Mouse (Mus musculus): ENCODE results near the gene Coro2b. TPM values are rescaled to one million over a fixed set of nuclear protein-coding genes. Genes with fewer than 3 reads are reported as not detected.
A peak's percentile ranks its signal among the peaks of the same experiment; 100 is the strongest.

Coro2b gene
- polyA plus RNA-seq, 1 experiment = not detected

DNA sequence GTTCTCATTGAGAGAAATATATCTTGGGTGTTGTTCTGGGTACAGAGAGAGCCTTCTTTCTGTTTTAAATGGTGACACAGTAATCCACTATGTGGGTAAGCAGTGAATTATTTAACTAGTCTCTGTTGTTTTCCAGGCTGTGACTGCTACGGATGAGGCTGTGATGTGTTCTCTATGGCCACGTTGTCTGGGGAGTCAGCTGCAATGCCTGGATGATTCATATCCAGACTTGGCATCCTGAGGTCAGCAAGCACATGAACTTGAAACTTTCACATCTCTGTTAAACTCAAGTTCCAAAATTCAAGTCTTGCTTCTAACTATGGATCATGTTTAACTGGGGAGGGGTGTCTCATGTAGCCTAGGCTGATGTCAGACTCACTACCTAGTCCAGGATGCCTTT lies 142.7 kb downstream of the Coro2b start:
- TF ChIP-seq POLR2A (IDR thresholded peaks at IDR 0.05; ENCODE audit: insufficient read depth, low read depth, low read length) (no peak), CTCF (IDR thresholded peaks at IDR 0.05; ENCODE audit: insufficient read depth, low read depth, low read length) (no peak)
- Histone ChIP-seq H3K4me1 (ENCODE audit: control insufficient read depth, insufficient read depth, low read length) (no peaks in the 10 kb centered on the region), H3K27ac (ENCODE audit: insufficient read depth, low read depth, low read length) (no peak overlapping the region), H3K4me3 (ENCODE audit: insufficient read depth, low read depth, low read length) (no peak overlapping the region)
- 46% methylated on average over 2 of the region's 2 CpGs for WGBS

DNA sequence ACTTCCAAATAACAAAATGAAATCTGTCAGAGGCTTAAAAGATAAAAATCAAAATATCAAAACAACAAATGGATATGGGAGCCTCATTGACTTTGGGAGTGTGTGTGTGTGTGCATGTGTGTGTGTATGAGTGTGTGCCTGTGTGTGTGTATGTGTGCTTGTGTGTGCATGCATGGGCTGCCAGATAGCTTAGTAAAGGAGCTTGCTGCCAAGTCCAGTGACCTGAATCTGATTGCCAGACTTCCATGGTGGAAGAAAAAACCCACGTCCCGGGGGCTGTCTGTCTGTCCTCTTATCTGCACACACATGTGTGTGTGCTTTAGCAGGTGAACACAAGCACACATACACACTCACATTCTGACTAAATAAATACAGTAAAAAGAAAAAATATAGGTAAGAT lies 143.3 kb downstream of the Coro2b start:
- Histone ChIP-seq H3K27ac (ENCODE audit: insufficient read depth, low read depth, low read length) (no peak overlapping the region), H3K4me1 (ENCODE audit: control insufficient read depth, insufficient read depth, low read length) (no peaks in the 10 kb centered on the region), H3K4me3 (ENCODE audit: insufficient read depth, low read depth, low read length) (no peak overlapping the region)
- WGBS = 72% methylated on average over 2 of the region's 2 CpGs
- no peak for TF ChIP-seq POLR2A (IDR thresholded peaks at IDR 0.05; ENCODE audit: insufficient read depth, low read depth, low read length)
- TF ChIP-seq CTCF (IDR thresholded peaks at IDR 0.05; ENCODE audit: insufficient read depth, low read depth, low read length) = no peak

DNA sequence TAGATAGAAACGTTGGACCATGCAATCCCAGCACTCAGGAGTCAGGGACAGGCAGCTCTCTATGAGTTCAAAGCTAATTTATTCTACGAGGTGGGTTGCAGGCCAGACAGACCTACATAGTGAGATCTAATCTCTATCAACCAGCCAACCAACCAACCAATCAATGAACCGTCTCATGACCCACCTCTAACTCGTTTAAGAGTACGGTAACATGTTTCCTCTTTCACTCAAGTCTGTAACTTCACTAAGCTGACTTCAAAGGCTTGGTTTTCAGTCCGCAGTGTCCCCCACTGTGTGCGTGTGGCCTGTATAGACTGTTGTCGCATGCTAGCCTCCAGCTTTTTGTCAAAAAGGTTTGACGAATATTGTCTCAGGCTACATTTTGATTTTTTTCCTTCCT lies 147.1 kb downstream of the Coro2b start:
- 76% methylated on average over 9 of the region's 9 CpGs for WGBS
- no peak overlapping the region for H3K4me3 ChIP-seq (ENCODE audit: insufficient read depth, low read depth, low read length)
- no peak for TF ChIP-seq CTCF (IDR thresholded peaks at IDR 0.05; ENCODE audit: insufficient read depth, low read depth, low read length)
- no peak for TF ChIP-seq POLR2A (IDR thresholded peaks at IDR 0.05; ENCODE audit: insufficient read depth, low read depth, low read length)
- H3K27ac ChIP-seq (ENCODE audit: insufficient read depth, low read depth, low read length) = no peak overlapping the region
- H3K4me1 ChIP-seq (ENCODE audit: control insufficient read depth, insufficient read depth, low read length) = no peaks in the 10 kb centered on the region

DNA sequence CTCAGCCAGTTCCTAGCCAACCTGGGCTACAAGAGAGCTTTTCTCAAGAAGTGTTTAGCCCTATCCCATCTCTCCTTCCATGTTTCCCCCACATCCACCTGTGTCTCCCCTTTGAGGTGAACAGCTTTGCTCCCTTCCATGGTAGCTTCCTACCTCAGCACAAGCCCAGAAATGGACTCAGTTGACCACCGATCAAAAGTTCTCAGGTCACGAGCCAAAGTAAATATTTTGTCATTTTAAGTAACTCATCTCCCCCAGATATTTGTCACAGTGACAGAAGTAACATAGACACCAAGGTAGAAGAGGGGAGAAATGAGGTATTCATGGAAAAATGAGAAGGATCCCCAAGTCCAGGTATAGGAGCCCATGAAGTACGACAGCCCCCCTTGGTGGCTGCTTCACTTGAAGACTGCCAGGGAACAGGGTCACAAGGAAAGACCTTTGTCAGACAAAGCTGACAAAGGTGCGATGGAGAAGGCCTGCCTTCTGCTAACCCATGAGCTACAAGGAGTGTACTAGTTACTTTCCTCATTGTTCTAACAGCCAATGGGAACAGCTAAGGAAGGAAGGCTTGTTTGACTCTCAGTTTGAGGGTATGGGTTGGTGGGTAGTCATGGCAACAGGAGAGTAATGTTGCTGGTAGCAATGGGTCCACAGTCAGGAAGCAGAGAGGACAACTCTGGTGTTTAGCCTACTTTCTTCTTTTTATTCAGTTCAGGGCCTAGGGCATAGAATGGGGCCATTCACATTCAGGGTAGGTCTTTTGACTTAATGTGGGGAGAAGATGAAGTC lies 150.9 kb downstream of the Coro2b start:
- peaks cover 8% of the 10 kb centered on the region for H3K4me1 ChIP-seq (ENCODE audit: control insufficient read depth, insufficient read depth, low read length)
- no peak for TF ChIP-seq POLR2A (IDR thresholded peaks at IDR 0.05; ENCODE audit: insufficient read depth, low read depth, low read length)
- 87% methylated on average over 4 of the region's 4 CpGs for WGBS
- H3K4me3 ChIP-seq (ENCODE audit: insufficient read depth, low read depth, low read length) = no peak overlapping the region
- no peak overlapping the region for H3K27ac ChIP-seq (ENCODE audit: insufficient read depth, low read depth, low read length)

DNA sequence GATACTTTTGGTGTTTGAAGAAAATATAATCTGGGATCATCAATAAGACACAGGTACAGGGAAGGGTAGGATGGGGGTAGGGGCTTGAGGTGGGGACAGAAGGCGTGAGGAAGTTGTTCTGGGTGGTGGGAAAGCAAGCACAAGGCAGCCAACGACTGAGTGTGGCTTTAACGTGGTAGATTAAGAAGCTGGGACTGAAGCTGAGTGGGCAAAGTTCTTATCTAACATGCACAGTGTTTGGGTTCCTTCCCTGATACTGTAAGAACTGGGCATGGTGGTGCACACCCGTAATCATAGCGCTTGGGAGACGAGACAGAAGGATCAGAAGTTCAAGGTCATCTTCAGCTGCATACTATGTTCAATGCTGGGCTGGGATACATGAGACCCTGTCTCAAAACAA lies 151.8 kb downstream of the Coro2b start:
- H3K4me1 ChIP-seq (ENCODE audit: control insufficient read depth, insufficient read depth, low read length) = peaks cover 8% of the 10 kb centered on the region
- TF ChIP-seq POLR2A (IDR thresholded peaks at IDR 0.05; ENCODE audit: insufficient read depth, low read depth, low read length) (no peak), CTCF (IDR thresholded peaks at IDR 0.05; ENCODE audit: insufficient read depth, low read depth, low read length) (no peak)
- WGBS = 93% methylated on average over 6 of the region's 6 CpGs
- no peak overlapping the region for H3K4me3 ChIP-seq (ENCODE audit: insufficient read depth, low read depth, low read length)
- H3K27ac ChIP-seq (ENCODE audit: insufficient read depth, low read depth, low read length) = no peak overlapping the region

DNA sequence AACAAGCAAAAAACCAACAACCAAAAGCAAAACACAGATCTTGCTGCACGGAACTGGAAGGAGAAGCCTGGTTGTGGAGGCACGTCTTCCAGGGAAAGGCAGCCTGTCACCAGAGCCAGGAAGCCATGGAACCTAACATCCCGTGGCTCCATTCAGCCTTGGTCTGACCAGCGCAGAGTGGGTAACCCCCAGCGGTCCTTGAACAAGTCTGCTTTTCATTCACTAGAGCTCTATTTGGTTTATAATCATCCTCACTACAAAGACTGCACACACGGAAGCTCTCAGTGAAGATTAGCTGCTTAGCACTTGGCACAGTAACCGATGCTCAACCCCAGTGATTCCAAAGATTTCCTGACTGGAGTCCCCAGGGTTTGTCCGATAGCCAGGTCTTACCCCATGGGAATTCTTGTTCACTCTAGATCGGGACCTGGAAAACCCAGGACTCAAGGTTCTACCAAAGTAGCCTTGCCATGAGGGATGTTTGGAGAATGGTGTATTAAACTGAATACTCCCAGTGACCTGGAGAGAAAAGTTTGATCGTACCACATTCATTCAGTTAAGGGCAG lies 154.2 kb downstream of the Coro2b start:
- Histone ChIP-seq H3K4me1 (ENCODE audit: control insufficient read depth, insufficient read depth, low read length) (peaks cover 8% of the 10 kb centered on the region), H3K4me3 (ENCODE audit: insufficient read depth, low read depth, low read length) (no peak overlapping the region), H3K27ac (ENCODE audit: insufficient read depth, low read depth, low read length) (no peak overlapping the region)
- 21% methylated on average over 10 of the region's 10 CpGs for WGBS
- TF ChIP-seq CTCF (IDR thresholded peaks at IDR 0.05; ENCODE audit: insufficient read depth, low read depth, low read length) (no peak), POLR2A (IDR thresholded peaks at IDR 0.05; ENCODE audit: insufficient read depth, low read depth, low read length) (no peak)

DNA sequence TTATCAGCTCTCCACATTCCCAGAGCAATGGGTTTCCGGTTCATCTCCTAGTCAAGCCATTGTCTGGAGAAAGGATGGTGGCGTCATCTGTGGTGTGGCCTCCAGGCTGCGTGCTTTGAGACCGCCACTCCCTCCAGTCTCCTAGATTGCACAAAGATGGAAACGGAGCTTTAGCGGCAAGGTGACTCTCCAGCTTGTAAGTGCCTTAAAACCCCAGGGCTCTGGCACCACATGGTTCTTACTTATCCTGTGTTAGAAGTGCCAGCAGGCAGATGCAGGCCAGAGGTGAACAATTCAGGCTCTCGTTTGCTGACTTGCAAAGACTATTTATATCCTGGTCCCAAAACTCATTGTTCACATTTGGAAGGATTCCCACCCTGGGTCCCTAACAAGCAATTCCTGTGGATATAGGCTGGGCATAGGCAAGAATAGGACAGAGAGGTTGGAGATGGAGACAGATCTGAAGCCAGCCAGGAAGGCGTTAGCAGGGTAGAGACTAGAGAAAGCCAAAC lies 155.4 kb downstream of the Coro2b start:
- TF ChIP-seq POLR2A (IDR thresholded peaks at IDR 0.05; ENCODE audit: insufficient read depth, low read depth, low read length) = no peak
- TF ChIP-seq CTCF (IDR thresholded peaks at IDR 0.05; ENCODE audit: insufficient read depth, low read depth, low read length) = no peak
- H3K4me3 ChIP-seq (ENCODE audit: insufficient read depth, low read depth, low read length) = no peak overlapping the region
- WGBS = 44% methylated on average over 8 of the region's 8 CpGs
- H3K27ac ChIP-seq (ENCODE audit: insufficient read depth, low read depth, low read length) = 0 out of 2 replicates have a peak overlapping the region, but pooled peaks have one; percentile 7
- peaks cover 13% of the 10 kb centered on the region for H3K4me1 ChIP-seq (ENCODE audit: control insufficient read depth, insufficient read depth, low read length)

DNA sequence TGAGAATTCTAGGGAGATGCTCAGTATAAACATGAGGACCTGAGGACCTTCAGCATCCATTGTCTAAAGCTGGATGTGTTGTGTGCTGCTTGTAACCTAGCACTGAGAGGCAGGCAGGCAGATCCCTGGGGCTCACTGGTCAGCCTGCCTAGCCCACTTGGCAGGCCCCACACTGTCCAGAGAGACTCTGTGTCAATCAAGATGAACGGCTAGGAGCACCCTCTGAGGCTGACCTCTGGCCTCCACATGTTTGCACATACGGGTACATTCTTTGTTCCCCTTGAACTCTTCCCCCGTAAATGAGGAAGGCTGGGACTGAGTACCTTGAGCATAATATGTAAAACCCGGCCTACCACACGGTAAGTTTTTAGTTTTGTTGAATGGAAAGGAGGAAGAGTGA lies 156.5 kb downstream of the Coro2b start:
- Histone ChIP-seq H3K4me3 (ENCODE audit: insufficient read depth, low read depth, low read length) (no peak overlapping the region), H3K4me1 (ENCODE audit: control insufficient read depth, insufficient read depth, low read length) (peaks cover 13% of the 10 kb centered on the region), H3K27ac (ENCODE audit: insufficient read depth, low read depth, low read length) (no peak overlapping the region)
- TF ChIP-seq CTCF (IDR thresholded peaks at IDR 0.05; ENCODE audit: insufficient read depth, low read depth, low read length) = no peak
- 74% methylated on average over 5 of the region's 5 CpGs for WGBS

DNA sequence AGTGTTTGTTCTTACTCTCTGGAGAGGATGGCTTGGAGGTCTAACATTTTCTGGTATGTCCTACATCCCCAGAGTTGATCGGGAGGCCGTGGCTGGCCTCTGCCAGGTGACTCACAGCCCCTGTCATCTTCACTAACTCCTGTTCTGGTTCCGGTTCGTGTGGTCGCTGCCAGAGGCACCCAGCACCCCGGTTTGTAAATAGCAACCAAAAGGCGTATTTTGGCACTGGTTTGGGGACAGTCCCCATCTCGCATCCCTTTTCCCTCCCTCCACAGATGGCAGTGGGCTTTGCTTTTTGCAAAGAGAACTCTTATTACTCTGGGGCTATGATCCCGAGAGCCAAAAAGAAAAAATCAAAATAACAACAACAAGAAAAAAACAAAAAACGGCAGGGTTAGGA lies 158.9 kb downstream of the Coro2b start:
- TF ChIP-seq POLR2A (IDR thresholded peaks at IDR 0.05; ENCODE audit: insufficient read depth, low read depth, low read length) (no peak), CTCF (IDR thresholded peaks at IDR 0.05; ENCODE audit: insufficient read depth, low read depth, low read length) (no peak)
- 75% methylated on average over 10 of the region's 10 CpGs for WGBS
- Histone ChIP-seq H3K27ac (ENCODE audit: insufficient read depth, low read depth, low read length) (no peak overlapping the region), H3K4me3 (ENCODE audit: insufficient read depth, low read depth, low read length) (no peak overlapping the region), H3K4me1 (ENCODE audit: control insufficient read depth, insufficient read depth, low read length) (peaks cover 24% of the 10 kb centered on the region)

All from olfactory bulb, adult 2 months (tissue).